Mouse (Mus musculus) activated CD4-positive, CD25-positive, alpha-beta regulatory T cell, adult 4 months (primary cell): ENCODE results near the gene Dcp1b. TPM values are rescaled to one million over a fixed set of nuclear protein-coding genes. Genes with fewer than 3 reads are reported as not detected.

Experiments used
- ATAC-seq: one replicate; pipeline ENCODE4 v1.8.0; 2017
- polyA plus RNA-seq, 2 experiments: library from polyadenylated mRNA; unstranded; fragments of 100-300 nt; shearing (Covaris generic); gene quantifications; one replicate each; pipeline ENCODE4 v1.2.1; 2017

Gene Dcp1b
- polyA plus RNA-seq, 2 experiments from 2014 or later, result 10.7 to 20.0 TPM

- ATAC-seq, result no peak
Observed at GRCm38 (mm10) chr6:119235441-119235840, 60.4 kb downstream of the Dcp1b start.

- ATAC-seq, result no peak
Observed at GRCm38 (mm10) chr6:119236241-119236640, 61.2 kb downstream of the Dcp1b start, which contains the start of gene Cacna2d4. Cacna2d4 (plus strand) TSS chr6:119236526.

- no peak for ATAC-seq
Observed at GRCm38 (mm10) chr6:119237427-119237989, 62.5 kb downstream of the Dcp1b start.

GRCm38 (mm10) chr6:119239341-119240005 lies 64.4 kb downstream of the Dcp1b start:
- ATAC-seq, result no peak

- no peak for ATAC-seq
Observed at GRCm38 (mm10) chr6:119240256-119240655, 65.2 kb downstream of the Dcp1b start.

- no peak for ATAC-seq
Observed at GRCm38 (mm10) chr6:119240871-119241705, 66.0 kb downstream of the Dcp1b start.

- ATAC-seq, result no peak
Observed at GRCm38 (mm10) chr6:119246082-119246481, 71.0 kb downstream of the Dcp1b start.

- no peak for ATAC-seq
Observed at GRCm38 (mm10) chr6:119248578-119248977, 73.5 kb downstream of the Dcp1b start.

- no peak for ATAC-seq
Observed at GRCm38 (mm10) chr6:119249726-119250125, 74.7 kb downstream of the Dcp1b start.

- no peak for ATAC-seq
Observed at GRCm38 (mm10) chr6:119251704-119252103, 76.7 kb downstream of the Dcp1b start.

Other genes starting within 250 kb of the Dcp1b start
- 1 to 10 TPM; 1.1 TPM for gene Cacna1c, start 21.2 kb downstream of the Dcp1b start, polyA plus RNA-seq
- gene Cacna2d4, start 61.3 kb downstream of the Dcp1b start, polyA plus RNA-seq, result 1 to 10 TPM; 6.8 to 7.1 TPM
- gene Lrtm2, start 155.5 kb downstream of the Dcp1b start, polyA plus RNA-seq, result not detected
- gene Adipor2, start 242.5 kb downstream of the Dcp1b start, polyA plus RNA-seq, result 10 to 100 TPM; 10.1 to 11.5 TPM